Mouse (Mus musculus) hematopoietic stem cell, adult 5-6 weeks (primary cell): ENCODE results near the gene Chil4. TPM values are rescaled to one million over a fixed set of nuclear protein-coding genes. Genes with fewer than 3 reads are reported as not detected.
"Not testable (repeated sequence)": the region's sequence is repeated elsewhere in the genome, so short reads cannot be mapped to it uniquely, and the experiment has no call there.

ENCODE experiments used
- ATAC-seq, 2 experiments: fragments of 125-278 bp in 1 of 2; replicated peaks in 1 of 2; 2 replicates each; pipeline ENCODE4 v1.8.0; 2016 to 2017; ENCODE audit warnings: inconsistent platforms in 2 of 2, mild to moderate bottlenecking in 2 of 2, moderate number of reproducible peaks in 2 of 2, low read depth in 1 of 2, moderate TSS enrichment in 1 of 2; ENCODE audit not compliant: low FRiP score in 2 of 2, poor library complexity in 2 of 2, severe bottlenecking in 2 of 2, insufficient read depth in 1 of 2, low TSS enrichment in 1 of 2
- total RNA-seq: library from RNA; stranded (forward); fragments of 172-1452, 232-1000 nt; gene quantifications from 2 replicates; pipeline ENCODE4 v1.2.3, GENCODE M21; 2017

The Chil4 gene
- total RNA-seq, 1 experiment from 2014 or later, result not detected

DNA sequence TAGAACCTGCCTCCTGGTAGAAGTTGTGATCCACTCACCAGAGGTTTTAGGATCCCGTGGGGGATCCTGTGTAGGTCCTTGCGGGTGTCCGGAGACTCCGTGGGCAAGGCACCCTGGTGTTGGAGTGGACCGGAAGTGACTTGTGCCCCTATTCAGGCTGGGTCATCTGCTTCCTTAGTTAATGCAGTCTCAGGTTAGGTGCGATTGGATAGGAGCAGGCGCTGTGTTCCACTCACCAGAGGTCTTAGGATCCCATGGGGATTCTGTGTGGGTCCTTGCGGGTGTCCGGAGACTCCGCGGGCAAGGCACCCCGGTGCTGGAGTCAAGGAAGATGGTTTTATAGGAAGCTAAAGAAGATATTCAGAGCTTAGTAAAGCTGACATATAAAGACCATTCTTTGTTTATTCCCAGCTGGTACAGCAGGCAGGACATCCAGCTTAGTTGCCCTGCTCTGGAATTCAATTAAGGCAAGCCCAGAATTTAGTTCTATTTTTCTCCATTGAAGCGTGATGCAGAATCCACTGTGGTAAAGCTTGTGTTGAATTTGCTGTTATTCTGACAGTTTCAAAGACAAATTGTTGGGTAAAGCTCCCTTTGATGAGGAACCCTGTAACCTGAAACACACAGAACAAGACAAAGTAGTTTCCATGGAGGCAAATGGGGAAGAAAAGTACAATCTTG lies 41.7 kb downstream of the Chil4 start:
- ATAC-seq, result no peak; a peak in 1 of 4 replicates

- not testable (repeated sequence) for ATAC-seq
These were observed 44.3 kb downstream of the Chil4 start for GRCm38 (mm10) chr3:106174971-106175370.

DNA sequence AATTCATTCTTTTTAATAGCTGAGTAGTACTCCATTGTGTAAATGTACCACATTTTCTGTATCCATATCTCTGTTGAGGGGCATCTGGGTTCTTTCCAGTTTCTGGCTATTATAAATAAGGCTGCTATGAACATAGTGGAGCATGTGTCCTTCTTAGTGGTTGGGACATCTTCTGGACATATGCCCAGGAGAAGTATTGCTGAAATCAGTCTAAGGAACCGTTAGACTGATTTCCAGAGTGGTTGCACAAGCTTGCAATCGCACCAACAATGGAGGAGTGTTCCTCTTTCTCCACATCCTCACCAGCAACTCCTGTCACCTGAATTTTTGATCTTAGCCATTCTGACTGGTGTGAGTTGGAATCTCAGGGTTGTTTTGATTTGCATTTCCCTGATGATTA lies 46.8 kb downstream of the Chil4 start:
- ATAC-seq, result not testable (repeated sequence)

DNA sequence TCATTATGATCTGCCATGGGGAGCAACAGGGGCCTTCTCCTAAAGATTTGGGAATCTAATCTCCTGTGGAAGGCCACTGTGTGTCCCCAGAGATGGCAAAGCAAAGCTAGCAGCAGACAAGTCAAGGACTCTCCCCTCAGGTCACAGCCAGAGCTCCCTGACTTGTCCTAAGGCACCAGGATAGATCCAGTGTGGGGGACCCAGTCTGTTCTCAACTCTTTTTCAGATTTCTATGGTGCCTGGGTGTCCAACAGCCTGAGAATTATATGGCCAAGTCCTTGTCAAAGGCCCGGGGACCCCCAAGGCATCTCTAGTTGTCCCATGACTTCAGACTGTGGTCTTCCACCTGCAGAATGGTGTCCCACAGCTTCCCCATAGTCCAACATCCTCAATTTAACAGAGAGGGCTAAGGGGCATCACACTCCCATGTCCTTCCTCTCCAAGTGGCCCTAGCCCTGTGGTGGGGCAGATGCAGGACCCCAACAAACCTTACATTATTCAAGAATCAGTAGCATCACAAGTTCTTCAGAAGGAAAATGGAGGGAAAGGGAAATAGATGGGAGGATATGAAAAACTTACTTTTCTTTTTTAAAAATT lies 48.1 kb downstream of the Chil4 start:
- ATAC-seq, result peak; percentile 19 to 27; a peak in 1 of 4 replicates

GRCm38 (mm10) chr3:106170522-106171053 lies 48.7 kb downstream of the Chil4 start:
- peak; percentile 47 to 66; a peak in 2 of 4 replicates for ATAC-seq

GRCm38 (mm10) chr3:106167464-106167863 lies 51.8 kb downstream of the Chil4 start, which contains the start of gene Chil3:
Gene Chil3 (minus strand): TSS chr3:106167564.
- ATAC-seq, result no peak

DNA sequence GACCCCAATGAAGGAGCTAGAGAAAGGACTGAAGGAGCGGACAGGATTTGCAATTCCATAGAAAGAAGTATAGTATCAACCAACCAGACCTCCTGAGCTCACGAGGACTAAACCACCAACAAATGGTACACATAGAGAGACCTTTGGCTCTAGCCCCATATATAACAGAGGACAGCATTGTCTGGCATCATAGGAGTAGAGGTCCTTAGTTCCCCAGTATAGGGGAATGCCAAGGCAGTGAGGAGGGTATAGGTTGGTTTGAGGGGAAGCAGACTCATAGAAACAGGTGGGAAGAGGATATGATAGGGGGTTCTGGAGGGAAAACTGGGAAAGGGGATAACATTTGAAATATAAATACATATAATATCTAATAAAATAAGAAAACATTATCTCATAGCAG lies 64.9 kb downstream of the Chil4 start:
- no peak for ATAC-seq

Other genes starting within 250 kb of the Chil4 start
- gene Ovgp1, start 245.8 kb downstream of the Chil4 start, total RNA-seq, result 0.55 and 3.2 TPM in 2 replicates
- gene Pifo, start 204.9 kb downstream of the Chil4 start, total RNA-seq, result not detected in 2 replicates
- gene Chil5, start 186.7 kb downstream of the Chil4 start, total RNA-seq, result 2.5 and 5.3 TPM in 2 replicates
- 0.69 TPM in 1 of 2 replicates, not detected in the other for gene Chia1, start 106.3 kb downstream of the Chil4 start, total RNA-seq
- 106 and 442 TPM in 2 replicates for gene Chil3, start 51.9 kb downstream of the Chil4 start, total RNA-seq
- not detected in 2 replicates for gene Chil6, start 186.7 kb upstream of the Chil4 start, total RNA-seq